Mouse (Mus musculus): Measurements from ENCODE around the gene Dnajb9. TPM values are rescaled to one million over a fixed set of nuclear protein-coding genes. Genes with fewer than 3 reads are reported as not detected.
"Not testable (repeated sequence)": the region's sequence is repeated elsewhere in the genome, so short reads cannot be mapped to it uniquely, and the experiment has no call there.

Gene Dnajb9
- total RNA-seq (2017) = 96.4 and 122 TPM in 2 replicates

- ATAC-seq (replicated peaks in 1 of 2; ENCODE audit: insufficient read depth in 1 of 2, low FRiP score in 2 of 2, low TSS enrichment in 1 of 2, low read depth in 1 of 2, poor library complexity in 2 of 2, severe bottlenecking in 2 of 2) = peak; percentile 95 to 96
Observed at GRCm38 (mm10) chr12:44209824-44210752, at the start of gene Dnajb9. TSS of gene Dnajb9 (minus strand) at chr12:44210326.

GRCm38 (mm10) chr12:44248309-44248977 is 38.3 kb upstream of the Dnajb9 start:
- ATAC-seq (replicated peaks in 1 of 2; ENCODE audit: insufficient read depth in 1 of 2, low FRiP score in 2 of 2, low TSS enrichment in 1 of 2, low read depth in 1 of 2, poor library complexity in 2 of 2, severe bottlenecking in 2 of 2) = no peak

GRCm38 (mm10) chr12:44245739-44246138 is 35.6 kb upstream of the Dnajb9 start:
- no peak for ATAC-seq (replicated peaks in 1 of 2; ENCODE audit: insufficient read depth in 1 of 2, low FRiP score in 2 of 2, low TSS enrichment in 1 of 2, low read depth in 1 of 2, poor library complexity in 2 of 2, severe bottlenecking in 2 of 2)

GRCm38 (mm10) chr12:44242407-44242806 is 32.3 kb upstream of the Dnajb9 start:
- ATAC-seq (replicated peaks in 1 of 2; ENCODE audit: insufficient read depth in 1 of 2, low FRiP score in 2 of 2, low TSS enrichment in 1 of 2, low read depth in 1 of 2, poor library complexity in 2 of 2, severe bottlenecking in 2 of 2) = no peak

GRCm38 (mm10) chr12:44241090-44241489 is 31.0 kb upstream of the Dnajb9 start:
- no peak for ATAC-seq (replicated peaks in 1 of 2; ENCODE audit: insufficient read depth in 1 of 2, low FRiP score in 2 of 2, low TSS enrichment in 1 of 2, low read depth in 1 of 2, poor library complexity in 2 of 2, severe bottlenecking in 2 of 2)

- ATAC-seq (replicated peaks in 1 of 2; ENCODE audit: insufficient read depth in 1 of 2, low FRiP score in 2 of 2, low TSS enrichment in 1 of 2, low read depth in 1 of 2, poor library complexity in 2 of 2, severe bottlenecking in 2 of 2) = peak; percentile 75 to 85
Observed at GRCm38 (mm10) chr12:44224650-44225049, 14.5 kb upstream of the Dnajb9 start.

- ATAC-seq (replicated peaks in 1 of 2; ENCODE audit: insufficient read depth in 1 of 2, low FRiP score in 2 of 2, low TSS enrichment in 1 of 2, low read depth in 1 of 2, poor library complexity in 2 of 2, severe bottlenecking in 2 of 2) = no peak
Observed at GRCm38 (mm10) chr12:44223044-44223443, 12.9 kb upstream of the Dnajb9 start.

- peak in 1 of 2 experiments; percentile 56; a peak in 1 of 4 replicates for ATAC-seq (replicated peaks in 1 of 2; ENCODE audit: insufficient read depth in 1 of 2, low FRiP score in 2 of 2, low TSS enrichment in 1 of 2, low read depth in 1 of 2, poor library complexity in 2 of 2, severe bottlenecking in 2 of 2)
Observed at GRCm38 (mm10) chr12:44221651-44222356, 11.7 kb upstream of the Dnajb9 start.

GRCm38 (mm10) chr12:44221070-44221469 is 10.9 kb upstream of the Dnajb9 start, which contains the start of gene Pnpla8:
TSS of gene Pnpla8 (plus strand) at chr12:44221370.
- not testable (repeated sequence) for ATAC-seq (replicated peaks in 1 of 2; ENCODE audit: insufficient read depth in 1 of 2, low FRiP score in 2 of 2, low TSS enrichment in 1 of 2, low read depth in 1 of 2, poor library complexity in 2 of 2, severe bottlenecking in 2 of 2)

- ATAC-seq (replicated peaks in 1 of 2; ENCODE audit: insufficient read depth in 1 of 2, low FRiP score in 2 of 2, low TSS enrichment in 1 of 2, low read depth in 1 of 2, poor library complexity in 2 of 2, severe bottlenecking in 2 of 2) = no peak
Observed at GRCm38 (mm10) chr12:44211555-44211954, 1.4 kb upstream of the Dnajb9 start.

- peak; percentile 3; a peak in 3 of 4 replicates for ATAC-seq (replicated peaks in 1 of 2; ENCODE audit: insufficient read depth in 1 of 2, low FRiP score in 2 of 2, low TSS enrichment in 1 of 2, low read depth in 1 of 2, poor library complexity in 2 of 2, severe bottlenecking in 2 of 2)
Observed at GRCm38 (mm10) chr12:44209141-44209823, 844 bp downstream of the Dnajb9 start.

- ATAC-seq (replicated peaks in 1 of 2; ENCODE audit: insufficient read depth in 1 of 2, low FRiP score in 2 of 2, low TSS enrichment in 1 of 2, low read depth in 1 of 2, poor library complexity in 2 of 2, severe bottlenecking in 2 of 2) = peak; percentile 82 to 83
Observed at GRCm38 (mm10) chr12:44197873-44198525, 12.1 kb downstream of the Dnajb9 start.

- peak; percentile 94 to 98 for ATAC-seq (replicated peaks in 1 of 2; ENCODE audit: insufficient read depth in 1 of 2, low FRiP score in 2 of 2, low TSS enrichment in 1 of 2, low read depth in 1 of 2, poor library complexity in 2 of 2, severe bottlenecking in 2 of 2)
Observed at GRCm38 (mm10) chr12:44181081-44181982, 28.8 kb downstream of the Dnajb9 start.

- no peak for ATAC-seq (replicated peaks in 1 of 2; ENCODE audit: insufficient read depth in 1 of 2, low FRiP score in 2 of 2, low TSS enrichment in 1 of 2, low read depth in 1 of 2, poor library complexity in 2 of 2, severe bottlenecking in 2 of 2)
Observed at GRCm38 (mm10) chr12:44177038-44177355, 33.1 kb downstream of the Dnajb9 start.

GRCm38 (mm10) chr12:44176331-44177037 is 33.6 kb downstream of the Dnajb9 start:
- ATAC-seq (replicated peaks in 1 of 2; ENCODE audit: insufficient read depth in 1 of 2, low FRiP score in 2 of 2, low TSS enrichment in 1 of 2, low read depth in 1 of 2, poor library complexity in 2 of 2, severe bottlenecking in 2 of 2) = peak; percentile 81
